13 mouse cellular contexts compared by ENCODE assay signal in the genomic region with DNA sequence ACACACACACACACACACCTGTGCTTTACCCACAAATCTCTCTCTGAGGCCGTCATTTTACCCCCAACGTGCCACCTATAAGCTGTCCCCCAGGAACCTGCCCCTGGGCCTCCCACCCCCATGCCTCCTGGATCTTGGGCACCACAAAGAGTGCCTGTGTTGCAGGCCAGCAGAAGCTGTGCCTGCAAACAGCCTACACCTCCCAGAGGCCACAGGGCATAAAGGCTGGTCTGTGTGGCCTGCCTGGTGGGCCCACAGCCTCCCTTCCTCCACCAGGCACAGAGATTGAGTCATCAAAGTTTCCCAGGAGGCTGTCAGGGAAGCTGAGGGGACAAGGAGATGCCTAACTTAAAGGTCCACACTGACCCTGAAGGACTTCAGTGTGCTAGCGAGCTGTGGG.
DNase-seq lines count a peak whose midpoint lies in the region; ATAC-seq and TF ChIP-seq lines count a peak whose summit lies in the region.
"Had no signal": no experiment of that assay in that cellular context is flagged by ENCODE, and none has a peak within 500 bp of the region (broad histone marks: within the 10 kb centered on the region; RNA-seq: fewer than 3 reads in every experiment).

No protein-coding gene starts in this region.

- no peak overlapping the region for H3K9ac ChIP-seq in heart, embryonic 16.5 days (ENCODE audit: low read length)
- H3K9ac ChIP-seq in midbrain, embryonic 12.5 days (replicated peaks), result 0 out of 2 replicates have a peak overlapping the region, but pooled peaks have one; percentile 4
- H3K9ac ChIP-seq in midbrain, embryonic 16.5 days (ENCODE audit: low read depth, low read length), result no peak overlapping the region
- H3K9ac ChIP-seq in limb, embryonic 14.5 days (ENCODE audit: low read depth, low read length, severe bottlenecking), result no peak overlapping the region
- H3K9ac ChIP-seq: heart, embryonic 15.5 days; neural tube, embryonic 12.5 days had no signal

- 72% methylated on average over 3 of the region's 3 CpGs for WGBS in heart, embryonic 16.5 days
- WGBS in midbrain, embryonic 12.5 days, result 91% methylated on average over 3 of the region's 3 CpGs
- 77% methylated on average over 3 of the region's 3 CpGs for WGBS in midbrain, embryonic 16.5 days
- 66% methylated on average over 3 of the region's 3 CpGs for WGBS in limb, embryonic 14.5 days

- no peaks in the 10 kb centered on the region for H3K9me3 ChIP-seq in heart, embryonic 16.5 days (replicated peaks; ENCODE audit: control insufficient read depth, low read length)
- no peaks in the 10 kb centered on the region for H3K9me3 ChIP-seq in midbrain, embryonic 12.5 days
- H3K9me3 ChIP-seq in midbrain, embryonic 16.5 days (replicated peaks; ENCODE audit: control insufficient read depth, low read length, poor library complexity, severe bottlenecking), result no peaks in the 10 kb centered on the region
- H3K9me3 ChIP-seq in limb, embryonic 14.5 days (ENCODE audit: control insufficient read depth, low read length), result no peaks in the 10 kb centered on the region
- H3K9me3 ChIP-seq: heart, embryonic 15.5 days; neural tube, embryonic 12.5 days had no signal

- no peak overlapping the region for H3K4me3 ChIP-seq in heart, embryonic 16.5 days (ENCODE audit: low read length)
- H3K4me3 ChIP-seq in midbrain, embryonic 12.5 days, result no peak overlapping the region
- H3K4me3 ChIP-seq in midbrain, embryonic 16.5 days (ENCODE audit: low read depth, low read length), result no peak overlapping the region
- no peak overlapping the region for H3K4me3 ChIP-seq in limb, embryonic 14.5 days (replicated peaks; ENCODE audit: low read length)
- H3K4me3 ChIP-seq: erythroblast, embryonic 14.5 days; heart, embryonic 15.5 days; neural tube, embryonic 12.5 days had no signal

- H3K27ac ChIP-seq in heart, embryonic 16.5 days (ENCODE audit: low read length), result 0 out of 2 replicates have a peak overlapping the region, but pooled peaks have one; percentile 21
- no peak overlapping the region for H3K27ac ChIP-seq in midbrain, embryonic 12.5 days (replicated peaks)
- no peak overlapping the region for H3K27ac ChIP-seq in midbrain, embryonic 16.5 days (ENCODE audit: low read length)
- peak overlapping the region; percentile 49 for H3K27ac ChIP-seq in limb, embryonic 14.5 days (replicated peaks; ENCODE audit: low read depth, low read length)
- H3K27ac ChIP-seq: heart, embryonic 15.5 days; neural tube, embryonic 12.5 days had no signal

- H3K4me1 ChIP-seq in heart, embryonic 16.5 days (ENCODE audit: control insufficient read depth, insufficient read depth, low read length), result peaks cover 17% of the 10 kb centered on the region
- H3K4me1 ChIP-seq in midbrain, embryonic 12.5 days, result no peaks in the 10 kb centered on the region
- no peaks in the 10 kb centered on the region for H3K4me1 ChIP-seq in midbrain, embryonic 16.5 days (ENCODE audit: control insufficient read depth, insufficient read depth, low read length)
- 0 out of 2 replicates have a peak, but pooled peaks cover 3% of the 10 kb centered on the region for H3K4me1 ChIP-seq in limb, embryonic 14.5 days (ENCODE audit: control insufficient read depth, insufficient read depth, low read length)
- H3K4me1 ChIP-seq: neural tube, embryonic 12.5 days had no signal

- no peak for ATAC-seq in heart, embryonic 16.5 days (replicated peaks; ENCODE audit: extremely low read depth, insufficient read depth, low FRiP score)
- no peak for ATAC-seq in midbrain, embryonic 12.5 days (ENCODE audit: low FRiP score, low read depth)
- no peak for ATAC-seq in midbrain, embryonic 16.5 days
- peak; percentile 66 for ATAC-seq in limb, embryonic 14.5 days (ENCODE audit: low FRiP score, low read depth)

- H3K36me3 ChIP-seq in heart, embryonic 16.5 days (ENCODE audit: control insufficient read depth, insufficient read depth), result no peaks in the 10 kb centered on the region
- no peaks in the 10 kb centered on the region for H3K36me3 ChIP-seq in midbrain, embryonic 12.5 days
- H3K36me3 ChIP-seq in midbrain, embryonic 16.5 days (ENCODE audit: control insufficient read depth, insufficient read depth, low read length), result no peaks in the 10 kb centered on the region
- H3K36me3 ChIP-seq in limb, embryonic 14.5 days (ENCODE audit: control insufficient read depth, insufficient read depth, low read length), result no peaks in the 10 kb centered on the region
- H3K36me3 ChIP-seq: heart, embryonic 15.5 days; neural tube, embryonic 12.5 days had no signal

- no peak overlapping the region for H3K4me2 ChIP-seq in heart, embryonic 16.5 days (ENCODE audit: low read depth, low read length)
- no peak overlapping the region for H3K4me2 ChIP-seq in midbrain, embryonic 12.5 days (replicated peaks)
- H3K4me2 ChIP-seq in midbrain, embryonic 16.5 days (ENCODE audit: low read length), result no peak overlapping the region
- no peak overlapping the region for H3K4me2 ChIP-seq in limb, embryonic 14.5 days (replicated peaks; ENCODE audit: low read depth, low read length, severe bottlenecking)
- H3K4me2 ChIP-seq: heart, embryonic 15.5 days; neural tube, embryonic 12.5 days had no signal

- no peak for TF ChIP-seq POLR2A in limb, embryonic 14.5 days (IDR thresholded peaks at IDR 0.05; ENCODE audit: borderline replicate concordance, extremely low read depth, insufficient read depth, insufficient read length)

- no peaks in the 10 kb centered on the region for H3K27me3 ChIP-seq in heart, embryonic 16.5 days (ENCODE audit: control insufficient read depth, insufficient read depth, low read length)
- H3K27me3 ChIP-seq in midbrain, embryonic 12.5 days, result no peaks in the 10 kb centered on the region
- no peaks in the 10 kb centered on the region for H3K27me3 ChIP-seq in midbrain, embryonic 16.5 days (ENCODE audit: control insufficient read depth, insufficient read depth, low read depth, low read length)
- no peaks in the 10 kb centered on the region for H3K27me3 ChIP-seq in limb, embryonic 14.5 days (ENCODE audit: control insufficient read depth, insufficient read depth, low read length)
- H3K27me3 ChIP-seq: heart, embryonic 15.5 days; neural tube, embryonic 12.5 days had no signal

- peak; percentile 40 to 62 for DNase-seq in adrenal gland, adult (ENCODE audit: inconsistent age in 2 of 2, low spot score in 1 of 2)
- no peak for DNase-seq in adrenal gland, adult 18-20 months (ENCODE audit: low spot score in 2 of 2)
- DNase-seq in heart, adult 11 months, result no peak
- peak; percentile 30 for DNase-seq in limb, embryonic 14.5 days (ENCODE audit: low spot score)
- DNase-seq in embryo, embryonic 11 days, result no peak
- DNase-seq: lung, adult 2 months; retina, postnatal 1 day had no signal

Comparison
In these comparisons a context has a peak if more than half of its experiments do, and no peak if none do; other contexts are left out.
1. DNase-seq: peak in adrenal gland, adult (2 of 2) and limb, embryonic 14.5 days (single experiment); none in adrenal gland, adult 18-20 months (0 of 2), heart, adult 11 months (single experiment) and embryo, embryonic 11 days (single experiment).
2. H3K27ac ChIP-seq: peak in heart, embryonic 16.5 days (single experiment) and limb, embryonic 14.5 days (single experiment); none in midbrain, embryonic 12.5 days (single experiment) and midbrain, embryonic 16.5 days (single experiment).